Mouse (Mus musculus) kidney, postnatal 36 days (tissue): ENCODE measurements around the gene Mcf2.

ENCODE experiments used
- DNase-seq, 2 experiments: peaks; one replicate each; pipeline ENCODE4 v3.0.0; 2021 to 2022; ENCODE audit warnings: mixed read lengths in 2 of 2

Mcf2 gene

GRCm38 (mm10) chrX:60178744-60179458, at the start of gene Mcf2:
Mcf2 (minus strand) TSS chrX:60179089.
- no peak for DNase-seq

DNA sequence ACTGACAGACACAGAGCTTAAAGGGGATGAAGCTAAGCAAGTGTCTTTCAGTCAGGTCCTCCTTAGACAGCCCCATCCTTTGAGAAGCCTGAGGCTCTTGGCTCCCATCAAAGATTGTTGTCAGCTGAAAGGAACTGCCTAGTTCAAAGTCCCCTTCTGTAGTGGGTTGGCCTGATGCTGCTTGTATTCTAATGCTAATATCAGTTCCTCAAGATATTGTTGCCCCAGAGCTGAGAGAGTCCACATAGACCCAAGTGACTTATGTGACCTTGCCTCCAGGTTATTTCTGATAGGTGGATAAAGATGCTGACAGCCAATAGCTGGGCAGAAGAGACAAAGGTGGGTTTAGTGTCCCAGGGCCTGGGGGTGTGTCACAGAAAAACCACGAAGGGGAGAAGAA, 8.8 kb upstream of the Mcf2 start:
- no peak for DNase-seq

DNA sequence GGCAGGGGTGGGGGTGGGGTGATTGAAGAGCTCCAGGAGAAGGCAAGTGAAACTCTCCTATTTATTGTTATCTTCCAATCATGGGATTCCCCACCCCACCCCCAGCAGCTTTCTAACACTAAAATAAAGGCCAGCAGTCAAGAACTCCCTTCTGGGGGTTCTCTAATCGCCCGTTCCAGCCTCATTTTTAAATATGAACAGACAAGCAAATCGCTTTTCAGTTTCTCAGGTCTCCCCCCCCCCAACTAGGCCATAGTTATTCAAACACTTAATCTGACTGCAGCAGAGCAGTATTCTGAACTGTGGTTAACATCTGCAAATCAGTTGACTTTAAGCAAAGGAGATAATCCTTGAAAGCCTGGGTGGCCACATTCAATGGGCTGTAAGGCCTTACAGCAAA, 3.7 kb upstream of the Mcf2 start:
- DNase-seq, result no peak

GRCm38 (mm10) chrX:60178025-60178743, 705 bp downstream of the Mcf2 start:
- DNase-seq, result no peak

- no peak for DNase-seq
Measured at GRCm38 (mm10) chrX:60170106-60170505, 8.8 kb downstream of the Mcf2 start.

DNA sequence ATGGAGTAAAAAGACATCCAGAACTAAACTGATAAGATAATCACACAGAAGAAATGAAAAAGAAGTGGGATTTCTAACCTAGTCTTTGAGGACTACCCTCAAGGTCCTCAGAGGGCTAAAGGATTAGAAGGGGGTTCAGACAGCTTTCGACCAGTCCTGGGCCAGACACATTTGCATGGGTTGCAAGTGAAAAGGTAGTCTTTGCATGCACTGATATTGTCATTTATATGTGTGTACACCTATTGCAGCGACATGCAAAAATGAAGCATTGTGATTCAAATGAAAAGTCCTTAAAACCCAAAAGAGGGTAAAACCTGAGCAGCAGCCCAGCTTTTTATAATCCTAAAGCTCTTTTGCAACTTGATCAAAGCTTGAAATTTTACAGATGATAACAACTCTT, 9.4 kb downstream of the Mcf2 start:
- no peak for DNase-seq

GRCm38 (mm10) chrX:60168796-60169195, 10.1 kb downstream of the Mcf2 start:
- DNase-seq, result no peak

- DNase-seq, result no peak
Measured at GRCm38 (mm10) chrX:60147268-60147974, 31.5 kb downstream of the Mcf2 start.

GRCm38 (mm10) chrX:60075359-60075758, 103.5 kb downstream of the Mcf2 start:
- no peak for DNase-seq

- DNase-seq, result no peak
Measured at GRCm38 (mm10) chrX:60055185-60055584, 123.7 kb downstream of the Mcf2 start.

DNA sequence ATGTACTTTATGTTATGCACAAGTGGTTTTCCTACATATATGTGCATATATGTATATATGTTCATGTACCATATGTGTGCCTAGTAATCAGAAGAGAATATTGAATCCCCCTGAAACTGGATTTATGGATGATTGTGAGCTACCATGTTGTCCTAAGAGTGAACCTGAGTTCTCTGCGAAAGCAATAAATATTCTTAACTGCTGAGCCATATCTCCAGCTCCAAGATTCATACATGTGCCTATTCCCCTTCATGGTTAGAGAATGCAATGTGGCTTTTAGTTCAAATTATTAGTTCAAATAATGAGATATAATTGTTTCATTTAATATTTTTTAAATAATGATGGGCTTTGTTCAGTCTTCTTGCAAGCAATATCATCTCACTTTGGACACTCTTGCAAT, 124.1 kb downstream of the Mcf2 start:
- no peak for DNase-seq

DNA sequence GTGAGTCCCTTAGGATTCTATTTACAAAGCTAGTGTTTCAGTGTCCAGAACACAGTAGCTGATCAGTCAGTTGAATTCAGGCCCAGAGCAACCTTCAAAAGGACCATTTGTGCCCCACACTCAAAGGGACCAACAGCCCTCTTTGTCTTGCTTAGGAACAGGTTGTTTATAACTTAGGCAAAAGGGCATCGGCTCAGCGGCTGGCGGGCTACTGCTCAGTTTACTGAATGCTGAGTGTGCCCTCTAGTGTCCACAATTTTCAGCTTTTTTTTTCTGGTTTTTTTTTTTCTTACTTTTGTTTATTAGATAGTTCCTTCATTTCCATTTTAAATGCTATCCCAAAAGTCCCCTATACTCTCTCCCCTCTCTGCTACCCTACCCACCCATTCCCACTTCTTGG, 152.2 kb downstream of the Mcf2 start:
- peak; percentile 14 to 53 for DNase-seq

GRCm38 (mm10) chrX:60021595-60021994, 157.3 kb downstream of the Mcf2 start:
- no peak for DNase-seq

DNA sequence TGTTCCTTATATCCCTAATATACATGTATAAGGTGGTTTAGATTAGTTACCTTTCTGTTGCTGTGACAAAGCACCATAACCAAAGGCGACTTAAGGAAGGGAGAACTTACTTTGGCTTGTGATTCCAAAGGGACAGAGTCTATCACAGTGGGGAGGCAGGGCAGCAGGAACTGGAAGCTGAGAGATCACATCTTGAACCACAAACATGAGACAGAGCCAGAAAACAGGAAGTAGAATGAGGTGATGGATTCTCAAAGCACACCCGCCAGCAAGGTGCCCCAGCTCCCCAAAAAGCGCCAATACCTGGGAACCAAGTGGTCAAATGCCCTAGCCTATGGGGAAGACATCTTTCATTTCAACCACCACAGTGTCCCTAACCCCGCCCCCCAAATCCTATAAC, 157.9 kb downstream of the Mcf2 start:
- DNase-seq, result no peak

DNA sequence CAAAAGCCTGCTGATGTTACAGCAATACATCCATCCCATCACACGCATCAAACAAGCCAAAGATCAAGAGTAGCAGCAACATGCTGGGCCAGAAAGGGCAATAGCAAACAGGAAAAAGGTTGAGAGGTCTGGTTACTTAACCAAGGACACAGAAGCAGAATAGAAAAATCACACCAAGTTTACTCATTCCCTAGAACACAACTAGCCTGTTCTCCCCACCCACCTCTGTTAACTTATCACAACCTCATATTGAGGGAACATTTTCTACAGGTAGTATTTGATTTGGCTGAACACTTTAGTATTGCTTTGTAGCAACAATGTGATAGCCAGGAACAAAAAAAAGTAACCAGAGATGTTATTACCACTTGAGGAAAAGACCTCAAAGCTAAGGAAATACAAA, 164.3 kb downstream of the Mcf2 start:
- DNase-seq, result no peak

DNA sequence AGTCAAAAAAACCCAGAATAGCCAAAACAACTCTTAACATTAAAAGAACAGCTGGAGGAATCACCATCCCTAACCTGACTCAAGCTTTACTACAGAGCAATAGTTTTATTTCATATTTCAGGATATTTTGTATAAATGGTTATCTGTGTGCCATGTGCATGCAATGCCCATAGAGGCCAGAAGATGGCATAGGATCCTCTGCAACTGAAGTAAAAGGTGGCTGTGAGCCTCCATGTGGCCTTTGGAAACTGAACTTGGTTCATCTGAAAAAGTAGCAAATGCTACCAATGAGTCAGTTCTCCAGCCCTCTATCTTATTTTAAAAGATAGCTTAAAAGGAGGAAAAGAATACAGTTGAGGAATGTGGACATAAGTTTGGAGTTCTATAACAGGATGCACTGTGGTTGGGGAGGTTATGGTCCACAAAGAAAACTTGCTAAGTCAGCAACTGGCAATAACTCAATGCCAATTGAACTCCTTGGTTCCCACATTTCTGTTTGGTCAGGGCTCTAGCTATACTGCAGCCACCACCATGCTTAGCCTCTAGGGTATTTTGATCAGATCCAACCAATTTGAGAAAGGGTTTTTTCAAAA, 165.7 kb downstream of the Mcf2 start:
- peak; percentile 23 to 67 for DNase-seq
